Mouse (Mus musculus) C2C12 (cell line): Measurements from ENCODE around the gene Hpdl.

ENCODE experiments used
- CEBPB ChIP-seq: IDR thresholded peaks from one replicate; pipeline ENCODE4 v1.6.1; 2011; ENCODE audit warnings: low read depth, mild to moderate bottlenecking, control low read depth, moderate library complexity
- CTCF ChIP-seq: IDR thresholded peaks from one replicate; pipeline ENCODE4 v1.5.1; 2011; ENCODE audit not compliant: control insufficient read depth, insufficient read depth, insufficient read length
- MAX ChIP-seq: IDR thresholded peaks from one replicate; pipeline ENCODE4 v1.6.1; 2011; ENCODE audit warnings: mild to moderate bottlenecking, control low read depth
- MYOD1 ChIP-seq: IDR thresholded peaks from one replicate; pipeline ENCODE4 v1.6.1; 2011; ENCODE audit warnings: low read depth; ENCODE audit not compliant: control insufficient read depth, insufficient read length
- USF1 ChIP-seq: IDR thresholded peaks from one replicate; pipeline ENCODE4 v1.6.1; 2011; ENCODE audit warnings: low read depth, mild to moderate bottlenecking, control low read depth, moderate library complexity

GRCm38 (mm10) chr4:116787985-116788760, 33.3 kb downstream of the Hpdl start:
- TF ChIP-seq CTCF (no peak), MAX (no peak), CEBPB (no peak), USF1 (no peak), MYOD1 (no peak)
